21 mouse cellular contexts compared by ENCODE assay signal in genomic region chr14:67144461-67144985, GRCm38 (mm10).
DNase-seq lines count a peak whose midpoint lies in the region; ATAC-seq and TF ChIP-seq lines count a peak whose summit lies in the region.
"Had no signal": no experiment of that assay in that cellular context is flagged by ENCODE, and none has a peak within 500 bp of the region (broad histone marks: within the 10 kb centered on the region; RNA-seq: fewer than 3 reads in every experiment).

No protein-coding gene starts in this region.

- WGBS in forebrain, embryonic 14.5 days: 59% methylated on average over 4 of the region's 4 CpGs
- 74% methylated on average over 4 of the region's 4 CpGs for WGBS in forebrain, embryonic 13.5 days
- WGBS in hindbrain, postnatal 0 days: 57% methylated on average over 4 of the region's 4 CpGs
- WGBS in hindbrain, embryonic 13.5 days: 82% methylated on average over 4 of the region's 4 CpGs
- WGBS in lung, embryonic 14.5 days: 57% methylated on average over 4 of the region's 4 CpGs

- H3K27me3 ChIP-seq in forebrain, embryonic 14.5 days (replicated peaks; ENCODE audit: control insufficient read depth, insufficient read depth, low read length): no peaks in the 10 kb centered on the region
- no peaks in the 10 kb centered on the region for H3K27me3 ChIP-seq in forebrain, embryonic 13.5 days
- H3K27me3 ChIP-seq in hindbrain, postnatal 0 days (ENCODE audit: insufficient read depth, low read length): no peaks in the 10 kb centered on the region
- no peaks in the 10 kb centered on the region for H3K27me3 ChIP-seq in hindbrain, embryonic 13.5 days
- H3K27me3 ChIP-seq in lung, embryonic 14.5 days (ENCODE audit: insufficient read depth, low read length): no peaks in the 10 kb centered on the region
- H3K27me3 ChIP-seq: CH12.LX; intestine, embryonic 15.5 days; Patski had no signal

- peak; percentile 23 for DNase-seq in forebrain, embryonic 14.5 days (ENCODE audit: low spot score)
- DNase-seq in hindbrain, postnatal 0 days (ENCODE audit: low spot score): peak; percentile 34
- DNase-seq in lung, embryonic 14.5 days: peak; percentile 68
- no peak for DNase-seq in lung, postnatal 10 days
- peak; percentile 58 for DNase-seq in brain, embryonic 14.5 days (ENCODE audit: low read depth)
- DNase-seq in kidney, postnatal 4 days: no peak
- DNase-seq: cerebellum, adult 18-20 months; cerebellum, adult 9-11 months; gastrocnemius, postnatal 14 days; heart, postnatal 10 days; heart, postnatal 4 days; kidney, adult 2 months had no signal

- no peak overlapping the region for H3K9ac ChIP-seq in forebrain, embryonic 14.5 days (ENCODE audit: low read length)
- H3K9ac ChIP-seq in forebrain, embryonic 13.5 days: no peak overlapping the region
- H3K9ac ChIP-seq in hindbrain, postnatal 0 days (replicated peaks; ENCODE audit: low read length): no peak overlapping the region
- H3K9ac ChIP-seq in hindbrain, embryonic 13.5 days: no peak overlapping the region
- H3K9ac ChIP-seq in lung, embryonic 14.5 days: no peak overlapping the region
- H3K9ac ChIP-seq: embryonic facial prominence, embryonic 12.5 days; forebrain, embryonic 12.5 days; hindbrain, embryonic 12.5 days; intestine, embryonic 15.5 days had no signal

- ATAC-seq in forebrain, embryonic 14.5 days: no peak
- ATAC-seq in forebrain, embryonic 13.5 days: no peak
- no peak for ATAC-seq in hindbrain, postnatal 0 days
- no peak for ATAC-seq in hindbrain, embryonic 13.5 days (ENCODE audit: low FRiP score)
- no peak for ATAC-seq in lung, embryonic 14.5 days (ENCODE audit: insufficient read depth)
- ATAC-seq: activated CD4-positive, CD25-positive, alpha-beta regulatory T cell, adult 4 months; intestine, embryonic 15.5 days; Patski had no signal

- TF ChIP-seq CTCF in hindbrain, postnatal 0 days (IDR thresholded peaks at IDR 0.05; ENCODE audit: low read depth): no peak
- no peak for TF ChIP-seq CTCF in lung, embryonic 14.5 days (IDR thresholded peaks at IDR 0.05; ENCODE audit: low read depth)
- TF ChIP-seq CTCF in brain, embryonic 14.5 days (IDR thresholded peaks at IDR 0.05; ENCODE audit: borderline replicate concordance, extremely low read depth, insufficient read depth, insufficient read length): no peak

- no peaks in the 10 kb centered on the region for H3K9me3 ChIP-seq in forebrain, embryonic 14.5 days (replicated peaks; ENCODE audit: control insufficient read depth, low read length)
- H3K9me3 ChIP-seq in forebrain, embryonic 13.5 days (replicated peaks): no peaks in the 10 kb centered on the region
- H3K9me3 ChIP-seq in hindbrain, postnatal 0 days (ENCODE audit: low read length): no peaks in the 10 kb centered on the region
- H3K9me3 ChIP-seq in hindbrain, embryonic 13.5 days: no peaks in the 10 kb centered on the region
- no peaks in the 10 kb centered on the region for H3K9me3 ChIP-seq in lung, embryonic 14.5 days (ENCODE audit: low read depth, low read length)
- H3K9me3 ChIP-seq: embryonic facial prominence, embryonic 12.5 days; forebrain, embryonic 12.5 days; hindbrain, embryonic 12.5 days; intestine, embryonic 15.5 days had no signal

- TF ChIP-seq POLR2A in brain, embryonic 14.5 days (IDR thresholded peaks at IDR 0.05; ENCODE audit: borderline replicate concordance, extremely low read depth, insufficient read depth, insufficient read length, poor library complexity, severe bottlenecking): no peak

- no peak overlapping the region for H3K4me2 ChIP-seq in forebrain, embryonic 14.5 days (ENCODE audit: low read length)
- no peak overlapping the region for H3K4me2 ChIP-seq in forebrain, embryonic 13.5 days
- H3K4me2 ChIP-seq in hindbrain, postnatal 0 days (ENCODE audit: low read depth, low read length): no peak overlapping the region
- no peak overlapping the region for H3K4me2 ChIP-seq in hindbrain, embryonic 13.5 days
- H3K4me2 ChIP-seq in lung, embryonic 14.5 days: no peak overlapping the region
- H3K4me2 ChIP-seq: embryonic facial prominence, embryonic 12.5 days; forebrain, embryonic 12.5 days; hindbrain, embryonic 12.5 days; intestine, embryonic 15.5 days had no signal

- H3K36me3 ChIP-seq in forebrain, embryonic 14.5 days (ENCODE audit: control insufficient read depth, insufficient read depth, low read length): no peaks in the 10 kb centered on the region
- no peaks in the 10 kb centered on the region for H3K36me3 ChIP-seq in forebrain, embryonic 13.5 days (ENCODE audit: poor library complexity, severe bottlenecking)
- H3K36me3 ChIP-seq in hindbrain, postnatal 0 days (ENCODE audit: insufficient read depth, low read length): no peaks in the 10 kb centered on the region
- H3K36me3 ChIP-seq in hindbrain, embryonic 13.5 days: no peaks in the 10 kb centered on the region
- no peaks in the 10 kb centered on the region for H3K36me3 ChIP-seq in lung, embryonic 14.5 days (ENCODE audit: insufficient read depth)
- H3K36me3 ChIP-seq: embryonic facial prominence, embryonic 12.5 days; forebrain, embryonic 12.5 days; hindbrain, embryonic 12.5 days; intestine, embryonic 15.5 days had no signal

- no peak overlapping the region for H3K4me3 ChIP-seq in forebrain, embryonic 14.5 days (ENCODE audit: low read depth, low read length)
- H3K4me3 ChIP-seq in forebrain, embryonic 13.5 days: no peak overlapping the region
- no peak overlapping the region for H3K4me3 ChIP-seq in hindbrain, postnatal 0 days (ENCODE audit: low read length)
- H3K4me3 ChIP-seq in hindbrain, embryonic 13.5 days: no peak overlapping the region
- H3K4me3 ChIP-seq in lung, embryonic 14.5 days (ENCODE audit: low read depth, low read length): no peak overlapping the region
- H3K4me3 ChIP-seq: embryonic facial prominence, embryonic 12.5 days; forebrain, embryonic 12.5 days; hindbrain, embryonic 12.5 days; intestine, embryonic 15.5 days had no signal

- peaks cover 30% of the 10 kb centered on the region for H3K4me1 ChIP-seq in forebrain, embryonic 14.5 days (ENCODE audit: control insufficient read depth, insufficient read depth, low read length)
- peaks cover 50% of the 10 kb centered on the region for H3K4me1 ChIP-seq in forebrain, embryonic 13.5 days
- H3K4me1 ChIP-seq in hindbrain, postnatal 0 days (ENCODE audit: insufficient read depth, low read length): peaks cover 6% of the 10 kb centered on the region; the same call in 1 of the 2 replicates
- peaks cover 35% of the 10 kb centered on the region for H3K4me1 ChIP-seq in hindbrain, embryonic 13.5 days (replicated peaks)
- peaks cover 13% of the 10 kb centered on the region for H3K4me1 ChIP-seq in lung, embryonic 14.5 days (ENCODE audit: insufficient read depth)

- no peak overlapping the region for H3K27ac ChIP-seq in forebrain, embryonic 14.5 days (ENCODE audit: low read depth, low read length)
- no peak overlapping the region for H3K27ac ChIP-seq in forebrain, embryonic 13.5 days
- no peak overlapping the region for H3K27ac ChIP-seq in hindbrain, postnatal 0 days
- no peak overlapping the region for H3K27ac ChIP-seq in hindbrain, embryonic 13.5 days
- no peak overlapping the region for H3K27ac ChIP-seq in lung, embryonic 14.5 days (ENCODE audit: low read depth)
- H3K27ac ChIP-seq: embryonic facial prominence, embryonic 12.5 days; forebrain, embryonic 12.5 days; intestine, embryonic 15.5 days had no signal

Comparison
In these comparisons a context has a peak if more than half of its experiments do, and no peak if none do; other contexts are left out.
1. DNase-seq: peak in forebrain, embryonic 14.5 days (single experiment), hindbrain, postnatal 0 days (single experiment), lung, embryonic 14.5 days (single experiment) and brain, embryonic 14.5 days (single experiment); none in lung, postnatal 10 days (single experiment) and kidney, postnatal 4 days (0 of 2).